In genomic region chr11:95074694-95075093, GRCm38 (mm10) we compare ENCODE assay signal across 8 mouse cellular contexts. TPM values are rescaled to one million over a fixed set of nuclear protein-coding genes. Genes with fewer than 3 reads are reported as not detected.
DNase-seq lines count a peak whose midpoint lies in the region; ATAC-seq lines count a peak whose summit lies in the region.

No protein-coding gene starts in this region.

- H3K4me1 ChIP-seq in liver, embryonic 13.5 days (replicated peaks), result peaks cover 27% of the 10 kb centered on the region
- H3K4me1 ChIP-seq in liver, embryonic 12.5 days, result peaks cover 26% of the 10 kb centered on the region; the same call in 1 of the 2 replicates
- H3K4me1 ChIP-seq in stomach, embryonic 15.5 days, result peaks cover 72% of the 10 kb centered on the region

- peaks cover 79% of the 10 kb centered on the region for H3K27me3 ChIP-seq in liver, embryonic 13.5 days
- peaks cover 80% of the 10 kb centered on the region for H3K27me3 ChIP-seq in liver, embryonic 12.5 days (replicated peaks)
- H3K27me3 ChIP-seq in stomach, embryonic 15.5 days (replicated peaks), result peaks cover 12% of the 10 kb centered on the region; the same call in 1 of the 2 replicates

- peak; percentile 33 for DNase-seq in cerebellum, adult 9-10 months
- no peak for DNase-seq in liver, embryonic 13.5 days
- DNase-seq in kidney, postnatal 10 days, result peak; percentile 28
- no peak for DNase-seq in embryo, embryonic 10.5 days (ENCODE audit: low spot score)
- DNase-seq in layer of hippocampus, adult 9-10 months (ENCODE audit: low spot score), result no peak

- 0 out of 2 replicates have a peak overlapping the region, but pooled peaks have one; percentile 63 for H3K4me2 ChIP-seq in liver, embryonic 13.5 days
- no peak overlapping the region for H3K4me2 ChIP-seq in liver, embryonic 12.5 days
- H3K4me2 ChIP-seq in stomach, embryonic 15.5 days, result peak overlapping the region; percentile 90

- 54% methylated on average over 4 of the region's 4 CpGs for WGBS in liver, embryonic 13.5 days (ENCODE audit: insufficient replicate concordance)
- 54% methylated on average over 4 of the region's 4 CpGs for WGBS in liver, embryonic 12.5 days (ENCODE audit: insufficient replicate concordance)
- WGBS in stomach, embryonic 15.5 days, result 41% methylated on average over 4 of the region's 4 CpGs

- no peak for ATAC-seq in cerebellum, adult (ENCODE audit: insufficient number of reproducible peaks, low FRiP score, low TSS enrichment)
- ATAC-seq in liver, embryonic 13.5 days (ENCODE audit: low read depth), result no peak
- no peak for ATAC-seq in liver, embryonic 12.5 days
- 0 out of 2 replicates have a peak, but pooled peaks have one; percentile 9 for ATAC-seq in stomach, embryonic 15.5 days (ENCODE audit: insufficient read depth, low FRiP score, low read depth)

- H3K4me3 ChIP-seq in liver, embryonic 13.5 days (replicated peaks), result no peak overlapping the region
- H3K4me3 ChIP-seq in liver, embryonic 12.5 days, result no peak overlapping the region
- H3K4me3 ChIP-seq in stomach, embryonic 15.5 days (replicated peaks), result peak overlapping the region; percentile 61

- no peak overlapping the region for H3K27ac ChIP-seq in liver, embryonic 13.5 days
- H3K27ac ChIP-seq in liver, embryonic 12.5 days, result no peak overlapping the region
- peak overlapping the region; percentile 91 for H3K27ac ChIP-seq in stomach, embryonic 15.5 days

- H3K9ac ChIP-seq in liver, embryonic 13.5 days, result no peak overlapping the region
- no peak overlapping the region for H3K9ac ChIP-seq in liver, embryonic 12.5 days
- no peak overlapping the region for H3K9ac ChIP-seq in stomach, embryonic 15.5 days

- H3K36me3 ChIP-seq in liver, embryonic 13.5 days, result no peaks in the 10 kb centered on the region
- no peaks in the 10 kb centered on the region for H3K36me3 ChIP-seq in liver, embryonic 12.5 days
- no peaks in the 10 kb centered on the region for H3K36me3 ChIP-seq in stomach, embryonic 15.5 days

- H3K9me3 ChIP-seq in liver, embryonic 13.5 days (replicated peaks), result no peaks in the 10 kb centered on the region
- H3K9me3 ChIP-seq in liver, embryonic 12.5 days (replicated peaks), result no peaks in the 10 kb centered on the region
- H3K9me3 ChIP-seq in stomach, embryonic 15.5 days, result no peaks in the 10 kb centered on the region

RNA-seq across cellular contexts. Expression of gene Itga3, which starts 1.9 kb away (rescaled TPM):
- polyA plus RNA-seq in liver, embryonic 13.5 days (2015; fragmentation: Nextera tagmentation; extraction: Ambion mirVana), result 1.8 and 1.9 TPM in 2 replicates
- 2.8 and 3.6 TPM in 2 replicates for polyA plus RNA-seq in liver, embryonic 12.5 days (2016; fragmentation: Nextera tagmentation; extraction: Ambion mirVana)
- polyA plus RNA-seq in stomach, embryonic 15.5 days (2015; fragmentation: Nextera tagmentation; extraction: Ambion mirVana), result 23.8 and 24.1 TPM in 2 replicates

RNA-seq across cellular contexts. Expression of gene Pdk2, which starts 33.5 kb away (rescaled TPM):
- polyA plus RNA-seq in liver, embryonic 13.5 days (2015; fragmentation: Nextera tagmentation; extraction: Ambion mirVana), result 5.8 and 8.6 TPM in 2 replicates
- 10.0 and 11.0 TPM in 2 replicates for polyA plus RNA-seq in liver, embryonic 12.5 days (2016; fragmentation: Nextera tagmentation; extraction: Ambion mirVana)
- polyA plus RNA-seq in stomach, embryonic 15.5 days (2015; fragmentation: Nextera tagmentation; extraction: Ambion mirVana), result 30.2 and 35.1 TPM in 2 replicates

RNA-seq across cellular contexts. Expression of gene Dlx3, which starts 45.2 kb away (rescaled TPM):
- 0.03 TPM in 2 replicates for polyA plus RNA-seq in liver, embryonic 13.5 days (2015; fragmentation: Nextera tagmentation; extraction: Ambion mirVana)
- polyA plus RNA-seq in liver, embryonic 12.5 days (2016; fragmentation: Nextera tagmentation; extraction: Ambion mirVana), result 0.05 and 0.08 TPM in 2 replicates
- polyA plus RNA-seq in stomach, embryonic 15.5 days (2015; fragmentation: Nextera tagmentation; extraction: Ambion mirVana), result 1.9 and 2.0 TPM in 2 replicates

Comparison
In these comparisons a context has a peak if more than half of its experiments do, and no peak if none do; other contexts are left out.
1. DNase-seq: peak in cerebellum, adult 9-10 months (single experiment) and kidney, postnatal 10 days (single experiment); none in liver, embryonic 13.5 days (single experiment), embryo, embryonic 10.5 days (single experiment) and layer of hippocampus, adult 9-10 months (single experiment).